Mouse (Mus musculus): ENCODE measurements around the gene Agbl1.

DNA sequence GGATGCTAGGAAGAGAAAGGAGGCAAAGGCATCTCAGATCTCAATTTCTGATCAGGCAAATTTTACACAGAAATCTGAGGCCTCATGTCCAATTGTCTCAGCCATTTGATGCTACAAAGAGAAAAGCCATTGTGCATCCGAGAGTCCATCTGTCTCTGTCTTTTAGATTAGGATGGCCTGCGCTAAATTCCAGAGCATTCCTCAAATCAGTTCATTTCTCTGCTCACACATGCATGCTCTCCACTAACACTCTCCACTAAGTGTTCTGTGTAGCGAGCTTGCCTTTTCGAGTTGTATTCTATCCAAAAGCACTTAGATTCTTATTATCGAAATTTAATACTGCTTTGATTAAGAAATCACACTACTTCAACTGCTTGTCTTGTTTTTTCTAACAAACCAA, 159.6 kb downstream of the Agbl1 start:
- TF ChIP-seq POLR2A (IDR thresholded peaks at IDR 0.05; ENCODE audit: insufficient read depth, low read depth, low read length) (no peak), CTCF (IDR thresholded peaks at IDR 0.05; ENCODE audit: insufficient read depth, low read depth, low read length) (no peak)

All from olfactory bulb, adult 2 months (tissue).